Mouse (Mus musculus) retina, adult 2 months (tissue): ENCODE results near the gene Cul7.

Experiments
- DNase-seq: peaks from one replicate; pipeline ENCODE4 v3.0.0-alpha.2; 2012; ENCODE audit warnings: low read depth, low spot score

The Cul7 gene

DNA sequence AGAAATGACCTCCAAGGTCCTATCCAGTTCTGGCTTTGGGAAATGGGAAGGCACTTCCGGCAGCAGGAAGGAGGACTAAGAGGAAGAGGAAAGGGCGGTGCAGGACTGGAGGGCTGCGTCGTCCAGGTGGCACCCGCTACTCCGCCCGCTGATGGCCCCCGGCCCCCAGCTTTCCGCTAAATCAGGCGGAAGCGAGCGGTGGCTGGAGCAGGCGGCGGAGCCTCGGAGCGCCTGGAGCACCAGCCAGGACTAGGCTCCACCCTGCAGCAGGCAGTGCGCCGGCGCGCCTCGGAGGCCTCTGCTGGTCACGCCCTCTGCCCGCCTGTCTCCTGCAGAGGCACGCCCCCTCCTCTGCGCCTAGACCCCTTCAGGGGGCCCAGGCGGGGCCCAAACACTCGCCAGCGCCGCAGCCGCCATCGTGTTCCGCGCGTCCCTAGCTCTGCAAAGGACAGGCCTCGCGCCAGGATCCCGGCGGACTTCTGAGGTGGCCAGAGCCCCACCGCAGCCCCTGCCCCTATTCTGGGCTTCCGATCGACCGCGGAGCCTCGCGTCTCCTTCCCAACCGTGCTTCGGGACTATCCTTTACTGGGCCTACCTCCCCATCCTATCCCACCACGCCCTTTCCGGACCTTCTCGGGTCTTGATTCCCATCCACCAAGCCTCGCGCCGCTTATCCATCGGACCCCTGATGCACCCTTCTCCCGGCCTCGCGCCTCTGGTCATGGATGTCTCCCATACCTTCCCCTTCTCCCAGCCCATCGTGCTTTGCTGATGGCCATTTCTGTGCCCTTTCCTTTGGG, at the start of gene Cul7:
Gene Cul7, plus strand, starts transcription at position 106 of the 800 bp plus-strand sequence.
- DNase-seq: peak; percentile 39

DNA sequence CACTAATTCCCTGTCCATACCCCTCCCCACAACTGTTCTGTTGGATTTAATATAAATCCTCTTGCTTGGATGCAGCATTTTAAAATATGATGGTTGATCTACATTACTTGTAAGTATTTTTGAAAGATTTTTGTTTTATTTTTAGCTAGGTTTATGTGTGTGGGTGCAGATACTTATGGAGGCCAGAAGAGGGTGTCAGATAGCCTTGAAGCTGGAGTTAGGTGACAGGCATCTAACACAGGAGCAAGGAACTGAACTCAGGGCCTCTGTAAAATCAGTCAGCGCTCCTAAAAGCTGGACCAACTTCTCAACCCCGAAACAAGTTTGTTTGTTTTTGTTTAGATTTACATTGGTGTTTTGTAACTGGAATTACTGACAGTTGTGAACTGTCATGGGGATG, 49.6 kb upstream of the Cul7 start:
- no peak for DNase-seq

DNA sequence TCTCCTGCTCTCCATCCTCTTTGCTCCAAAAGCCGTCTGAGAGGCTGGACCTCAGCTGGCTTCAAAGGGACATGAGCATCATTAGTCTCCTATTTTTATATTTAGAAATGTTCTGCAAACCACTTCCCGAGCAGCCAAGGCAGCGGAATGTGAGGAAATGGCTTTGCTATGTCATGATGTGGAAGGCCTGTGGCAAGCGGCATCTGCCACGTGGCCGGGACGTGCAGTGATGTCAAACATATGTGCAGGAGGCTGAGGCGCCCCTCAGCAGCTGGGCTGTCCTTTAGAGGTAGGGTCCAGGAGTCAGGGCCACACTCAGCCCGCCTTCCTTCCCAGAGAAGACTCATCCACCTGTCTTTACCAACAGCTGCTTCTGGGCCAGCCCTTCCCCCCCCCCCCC, 47.9 kb upstream of the Cul7 start:
- DNase-seq: no peak

DNA sequence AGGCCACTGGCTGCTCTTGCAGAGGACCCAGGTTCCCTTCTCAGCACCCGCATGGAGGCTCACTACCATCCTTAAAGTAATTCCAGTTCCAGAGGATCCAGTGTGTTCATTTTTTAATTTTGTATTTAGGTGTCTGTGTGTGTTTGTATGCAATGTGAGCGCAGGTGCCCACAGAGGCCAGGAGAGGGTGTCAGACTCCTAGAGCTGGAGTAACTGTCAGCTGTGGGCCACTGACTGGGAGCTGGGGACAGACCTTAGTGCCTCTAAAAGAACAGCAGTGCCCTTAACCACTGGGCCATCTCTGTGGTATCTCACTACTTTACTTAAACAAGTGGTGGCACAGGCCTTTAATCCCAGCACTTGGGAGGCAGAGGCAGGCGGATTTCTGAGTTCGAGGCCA, 46.9 kb upstream of the Cul7 start:
- DNase-seq: no peak

DNA sequence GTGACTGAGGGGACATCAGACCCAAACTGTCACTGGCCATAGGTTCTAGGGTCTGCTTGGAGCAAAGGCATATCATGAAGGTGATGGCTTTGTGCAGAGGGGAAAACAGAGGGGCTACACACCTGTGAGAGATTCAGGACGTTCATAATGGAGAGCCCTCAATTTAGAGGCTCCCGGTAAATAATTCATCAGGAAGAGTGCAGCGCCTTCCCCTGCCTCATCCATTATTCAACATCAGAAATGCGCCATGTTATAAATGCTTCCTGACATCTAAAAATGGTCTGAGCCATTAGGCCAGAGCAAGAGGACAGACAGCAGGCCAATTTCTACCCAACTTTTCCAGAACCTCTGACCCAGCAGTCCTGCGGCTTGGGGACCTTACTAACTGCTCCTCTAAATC, 45.0 kb upstream of the Cul7 start:
- no peak for DNase-seq

DNA sequence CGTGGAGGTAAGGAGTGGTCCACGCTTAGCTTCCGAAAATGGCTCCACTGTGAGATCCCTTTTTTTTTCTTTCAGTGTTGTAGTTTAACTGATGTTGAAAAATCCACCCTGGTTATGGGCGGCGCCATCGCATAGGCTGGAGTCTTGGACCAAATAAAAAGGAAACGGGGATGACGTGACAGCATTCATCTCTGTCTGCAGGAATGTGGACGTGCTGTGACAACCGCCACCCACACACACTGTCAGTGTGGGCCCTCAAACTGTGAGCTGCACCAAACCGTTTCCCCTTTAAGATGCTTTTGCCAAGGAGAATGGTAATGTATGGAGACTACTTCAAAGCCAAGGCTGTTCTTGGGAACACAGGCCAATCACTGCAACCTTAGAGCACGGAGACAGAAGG, 44.1 kb upstream of the Cul7 start:
- no peak for DNase-seq

DNA sequence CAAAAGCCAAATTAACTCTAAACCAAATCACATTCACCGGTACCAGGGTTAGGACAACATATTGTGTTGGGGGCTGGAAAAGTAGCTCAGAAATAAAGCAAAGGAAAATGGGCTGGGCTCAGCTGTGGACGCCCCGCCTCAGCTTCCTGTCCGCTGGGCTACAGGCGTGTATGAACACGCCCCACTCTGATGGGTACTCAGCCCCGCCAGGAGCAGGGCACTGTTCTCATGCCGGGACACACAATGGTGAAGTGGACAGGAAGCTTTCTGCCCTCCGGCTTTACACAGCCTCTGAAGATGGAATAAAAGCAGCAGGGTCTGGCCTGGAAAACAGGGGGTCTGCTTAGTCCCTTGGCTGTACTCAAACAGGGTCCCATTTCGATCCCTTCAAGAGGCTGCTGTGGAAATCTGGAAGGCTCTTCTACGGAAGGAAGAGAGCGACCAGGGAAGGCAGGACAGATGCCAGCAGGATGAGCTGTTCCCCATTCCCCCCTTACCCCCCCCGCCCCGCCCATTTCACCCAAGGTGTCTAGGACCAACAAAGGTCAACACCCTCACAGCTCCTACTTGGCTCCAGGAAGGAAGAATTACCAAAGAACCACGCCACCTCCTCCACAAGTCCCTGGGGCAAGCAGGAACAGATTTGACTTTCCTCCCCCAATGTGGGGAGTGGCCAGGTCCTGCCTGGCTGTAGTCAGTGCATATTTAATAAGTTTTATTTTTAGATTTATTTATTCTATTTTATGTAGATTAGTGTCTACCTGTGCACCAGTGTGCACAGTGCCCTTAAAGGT, 40.2 kb upstream of the Cul7 start:
- no peak for DNase-seq

DNA sequence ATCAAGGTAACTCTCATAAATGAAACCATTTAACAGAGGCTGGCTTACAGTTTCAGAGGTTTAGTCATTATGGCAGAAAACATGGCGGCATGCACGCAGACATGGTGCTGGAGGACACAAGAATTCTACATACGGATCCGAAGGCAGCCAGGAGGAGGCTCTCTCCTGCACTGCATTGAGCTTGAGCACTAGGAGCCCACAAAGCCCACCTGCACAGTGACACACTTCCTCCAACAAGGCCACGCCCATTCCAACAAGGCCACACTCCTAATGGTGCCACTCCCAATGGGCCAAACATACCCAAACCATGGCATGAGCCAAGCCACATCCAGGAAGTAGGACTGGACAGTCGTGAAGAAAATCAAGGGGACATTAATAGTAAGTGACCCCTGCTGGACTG, 38.8 kb upstream of the Cul7 start:
- DNase-seq: no peak

DNA sequence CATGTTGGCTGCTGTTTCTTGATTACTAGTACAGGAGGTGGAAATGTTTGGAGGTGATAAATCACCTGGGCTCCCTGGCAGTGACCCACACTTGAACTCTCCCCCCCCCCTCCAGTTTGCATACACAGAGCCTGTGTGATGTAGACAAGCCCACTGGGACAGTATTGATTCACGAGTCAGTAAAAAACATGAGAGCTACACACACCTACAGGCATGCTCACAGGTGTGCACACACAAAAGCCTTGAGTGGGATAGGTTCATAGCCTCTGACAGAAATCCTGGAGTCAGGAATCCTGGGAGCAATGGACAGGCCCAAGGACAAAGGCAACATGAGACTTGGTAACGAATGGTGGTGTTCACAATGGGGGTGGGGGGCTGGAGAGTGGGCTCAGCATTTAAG, 37.9 kb upstream of the Cul7 start:
- DNase-seq: no peak

DNA sequence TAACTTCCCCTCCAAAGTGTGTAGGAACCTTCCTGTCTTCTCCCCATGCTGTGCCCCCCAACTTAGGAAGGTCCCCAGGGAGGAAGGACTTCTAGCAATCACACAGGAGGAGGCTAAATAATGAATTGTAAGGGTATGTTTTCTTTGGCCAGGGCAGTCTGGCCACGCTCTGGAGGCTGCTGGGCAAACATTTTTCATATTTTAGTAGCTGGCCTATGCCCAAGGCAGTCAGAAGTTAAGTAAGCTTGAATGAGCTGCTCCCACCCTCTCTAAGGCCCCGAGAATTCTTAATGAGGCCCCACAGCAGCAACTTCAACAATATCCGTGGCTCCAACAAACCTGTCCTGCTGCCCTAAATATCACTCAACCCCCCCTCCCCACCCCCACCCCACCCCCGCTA, 37.3 kb upstream of the Cul7 start:
- DNase-seq: no peak

DNA sequence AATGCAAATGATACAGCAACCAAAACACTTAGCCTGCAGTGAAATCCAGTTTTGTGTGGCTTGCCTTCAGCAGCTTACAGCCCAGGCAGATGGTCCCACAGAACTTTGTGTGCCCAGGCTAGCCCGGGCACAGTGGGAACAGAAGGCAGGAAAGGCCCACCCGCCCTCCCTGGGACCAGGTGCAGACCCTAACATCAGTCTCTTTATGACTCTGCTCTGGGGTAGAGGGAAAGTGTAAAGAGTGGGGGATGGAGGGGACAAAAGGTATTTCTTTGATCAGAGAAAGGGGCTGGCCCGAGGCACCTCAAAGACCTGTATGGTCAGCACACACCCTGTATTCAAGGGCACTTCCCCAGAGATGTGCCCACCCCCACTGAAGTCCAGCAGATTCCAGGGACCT, 36.9 kb upstream of the Cul7 start:
- DNase-seq: no peak

DNA sequence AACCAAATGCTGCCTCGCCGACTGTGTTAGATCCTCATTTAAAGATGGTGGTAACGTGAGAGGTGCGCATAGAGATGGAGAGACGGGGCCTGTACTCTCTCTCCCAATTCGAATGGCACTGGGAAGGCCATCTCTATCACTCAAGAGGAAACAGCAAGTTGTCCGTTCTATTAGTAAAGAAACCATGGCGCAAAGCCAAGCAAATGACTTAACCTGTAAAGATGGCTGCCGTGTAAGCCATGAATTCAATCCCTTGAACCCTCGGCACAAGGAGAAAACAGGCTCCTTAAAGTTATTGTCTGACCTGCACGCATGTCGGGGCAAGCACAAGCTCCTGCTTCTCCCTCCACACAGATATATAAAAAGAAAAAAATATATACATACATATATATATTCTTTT, 32.3 kb upstream of the Cul7 start:
- no peak for DNase-seq

DNA sequence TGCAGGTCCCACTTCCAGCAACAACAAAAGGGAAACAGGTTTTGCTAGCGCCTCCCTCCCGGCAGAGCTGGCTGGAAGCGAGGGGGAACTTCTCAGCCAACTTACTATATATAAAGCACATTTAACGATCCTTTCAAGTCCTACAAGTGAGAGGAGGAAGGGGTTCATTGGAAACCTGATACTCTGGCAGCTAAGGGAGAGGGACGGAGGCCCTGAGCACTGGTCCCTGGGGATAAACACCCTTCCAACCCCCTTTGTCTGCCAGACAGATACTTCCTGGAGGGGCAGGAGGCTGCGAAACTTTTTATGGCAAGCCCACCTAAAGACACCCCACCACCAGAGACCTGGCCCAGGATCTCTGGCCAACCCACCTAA, 31.8 kb upstream of the Cul7 start:
- no peak for DNase-seq

DNA sequence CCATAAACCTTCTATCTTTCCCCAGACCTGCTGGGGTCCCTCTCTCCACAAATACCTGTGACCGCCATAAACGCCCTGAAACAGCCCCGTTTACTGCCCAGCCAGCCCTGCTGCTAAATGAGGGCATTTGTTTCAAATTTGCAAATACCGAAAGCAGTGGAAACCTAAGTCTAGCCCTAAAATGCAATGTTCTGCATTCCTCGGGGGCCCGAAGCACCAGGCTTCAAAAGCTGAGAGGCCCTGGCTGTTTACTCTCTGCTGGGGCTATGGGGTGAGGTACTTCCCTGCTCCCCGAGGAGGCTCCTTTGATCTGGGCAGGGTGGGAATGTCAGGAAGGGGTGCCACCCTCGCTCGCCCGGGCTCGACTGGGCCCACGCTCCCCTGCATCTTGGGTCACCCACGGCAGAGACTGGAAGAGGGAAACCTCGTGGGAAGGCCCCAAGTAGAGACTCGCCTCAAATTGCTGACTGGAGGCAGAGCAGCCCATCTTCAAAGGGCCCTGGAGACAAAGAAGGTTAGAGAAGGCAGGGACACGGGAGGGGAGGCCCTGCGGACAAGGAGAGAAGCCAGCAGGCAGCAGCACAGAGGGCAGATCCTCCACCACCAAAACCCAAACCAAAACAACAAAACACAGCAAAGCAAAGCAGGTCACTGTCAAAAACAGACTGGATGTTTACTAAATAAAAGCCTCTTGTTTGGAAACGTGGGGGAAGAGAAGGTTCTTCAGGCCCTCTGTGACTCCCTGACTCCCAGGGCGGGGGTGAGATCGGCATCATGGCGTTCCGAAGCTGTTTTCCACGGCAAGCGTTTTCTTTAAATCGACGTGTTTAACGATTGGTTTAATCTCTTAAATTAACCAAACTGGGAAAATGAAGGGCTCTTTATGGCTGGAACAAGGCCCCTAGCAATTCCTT, 31.1 kb upstream of the Cul7 start:
- no peak for DNase-seq

DNA sequence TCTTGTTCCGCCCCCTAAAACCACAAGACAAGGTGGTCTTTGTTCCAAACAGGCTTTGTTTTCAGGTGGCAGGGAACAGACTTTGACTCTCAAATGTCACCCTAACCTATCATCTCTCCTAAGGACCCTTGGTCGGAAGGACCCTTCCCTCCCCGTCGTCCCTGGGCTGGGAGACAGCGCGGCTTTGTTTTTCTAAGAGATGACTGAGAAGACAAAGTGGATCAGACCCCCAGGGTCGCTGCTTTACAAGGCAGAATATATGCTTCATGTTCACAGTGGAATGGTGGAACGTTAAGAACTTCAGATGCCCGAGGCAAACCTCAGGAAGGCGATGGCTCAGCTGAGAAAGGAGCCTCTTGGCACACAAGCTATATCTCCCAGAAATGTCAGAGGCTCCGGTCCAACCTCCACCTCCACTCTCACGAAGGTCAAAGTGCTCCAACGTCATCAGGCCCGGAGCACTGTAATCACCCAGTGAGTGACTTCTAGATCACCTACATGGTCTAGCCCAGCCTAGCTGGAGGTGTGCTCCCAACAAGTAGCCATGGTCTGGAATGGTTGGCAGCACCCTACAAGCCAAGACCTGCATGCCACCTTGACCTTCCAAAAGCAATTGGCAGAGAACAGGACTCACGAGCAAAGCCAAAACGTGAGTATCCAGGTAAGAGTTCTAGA, 30.3 kb upstream of the Cul7 start:
- no peak for DNase-seq

DNA sequence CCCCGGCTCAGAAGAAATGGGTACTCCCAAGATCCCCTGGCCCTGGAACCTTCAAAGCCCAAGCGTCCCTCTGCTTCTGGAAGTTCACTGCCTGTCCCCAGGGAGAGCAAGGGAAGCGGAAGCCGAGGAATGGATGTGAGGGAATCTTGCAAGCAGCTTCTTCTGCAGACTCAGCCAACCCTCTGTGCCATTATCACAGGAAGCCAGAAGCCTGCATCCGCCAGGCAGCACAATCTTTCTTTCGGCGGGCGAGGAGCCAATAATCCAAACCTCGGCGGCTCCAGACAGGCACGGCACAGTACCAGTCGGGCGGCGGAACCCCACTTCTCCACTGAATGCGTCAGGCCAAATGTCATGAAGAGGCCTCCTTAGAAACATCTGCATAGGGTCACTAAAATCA, 28.8 kb upstream of the Cul7 start:
- no peak for DNase-seq

DNA sequence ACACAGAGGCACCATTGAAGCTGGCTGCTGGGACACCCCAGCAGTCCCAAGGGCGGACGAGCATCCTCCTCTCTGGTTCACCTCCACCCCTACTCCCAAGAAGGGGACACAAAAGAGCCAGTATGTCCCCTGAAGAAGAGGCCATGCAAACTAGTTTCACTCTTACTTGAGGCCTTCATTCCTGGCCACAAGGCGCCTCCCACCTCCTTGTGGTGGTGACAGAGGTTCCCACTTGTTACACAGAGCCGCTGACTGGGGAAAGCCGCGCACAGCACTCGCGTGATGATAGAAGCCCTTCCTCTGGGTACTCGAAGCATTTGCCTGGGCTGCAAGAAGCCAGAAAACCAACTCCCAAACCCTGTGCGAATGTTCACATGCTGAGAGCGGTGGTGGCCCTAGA, 27.9 kb upstream of the Cul7 start:
- no peak for DNase-seq

DNA sequence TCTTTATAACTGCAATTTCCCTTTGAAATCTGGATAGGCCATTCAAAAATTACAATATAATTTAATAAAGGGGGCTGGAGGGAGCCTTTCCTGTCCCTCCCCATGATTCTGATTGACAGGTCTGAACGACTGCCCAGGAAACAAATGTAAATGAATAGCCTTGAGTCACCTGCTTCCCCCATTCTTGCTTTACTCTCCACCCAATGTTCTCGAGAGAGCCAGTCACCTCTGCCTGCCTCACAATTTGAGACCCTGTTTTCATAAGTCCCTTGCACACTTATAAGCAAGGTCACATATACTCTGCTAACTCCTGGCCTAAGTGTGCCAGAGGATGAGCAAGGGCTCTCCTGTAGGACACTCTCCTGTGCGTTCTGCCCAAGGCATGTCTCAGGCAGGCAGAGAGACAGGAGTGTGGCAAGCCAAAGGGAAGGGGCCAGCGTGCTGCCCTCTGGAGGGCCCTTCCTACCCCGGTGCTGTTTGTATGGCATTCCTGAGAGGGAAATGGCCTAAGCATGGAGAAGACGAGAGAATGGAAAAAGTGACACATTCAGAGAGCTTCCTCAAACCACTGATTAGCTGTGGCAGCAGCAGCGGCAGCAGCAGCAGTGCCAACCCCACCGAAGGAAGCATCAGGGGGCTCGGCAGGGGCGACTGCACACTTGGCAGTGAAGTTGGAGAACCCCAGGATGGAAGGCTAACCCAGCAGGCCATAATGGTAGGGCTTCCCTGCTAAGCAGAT, 26.1 kb upstream of the Cul7 start:
- no peak for DNase-seq

DNA sequence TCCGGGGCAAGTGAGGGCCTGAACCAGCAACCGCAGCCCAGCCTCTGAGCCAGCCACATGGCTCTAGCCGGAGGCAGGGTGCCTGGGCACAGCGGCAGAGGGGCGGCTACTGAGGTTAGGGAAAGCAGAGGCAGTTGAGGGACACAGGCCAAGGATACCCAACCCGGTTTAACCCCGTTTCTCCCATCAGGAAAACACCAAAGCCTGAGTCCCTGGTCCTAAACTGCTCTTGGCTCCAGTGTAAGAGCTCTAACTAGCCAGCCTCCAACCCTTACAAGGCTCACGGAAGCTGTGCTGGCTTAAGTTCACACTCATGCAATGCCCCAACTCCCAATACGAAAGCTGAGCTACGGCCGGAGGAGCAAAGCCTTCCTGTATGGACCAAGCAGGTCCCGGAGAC, 25.5 kb upstream of the Cul7 start:
- no peak for DNase-seq

DNA sequence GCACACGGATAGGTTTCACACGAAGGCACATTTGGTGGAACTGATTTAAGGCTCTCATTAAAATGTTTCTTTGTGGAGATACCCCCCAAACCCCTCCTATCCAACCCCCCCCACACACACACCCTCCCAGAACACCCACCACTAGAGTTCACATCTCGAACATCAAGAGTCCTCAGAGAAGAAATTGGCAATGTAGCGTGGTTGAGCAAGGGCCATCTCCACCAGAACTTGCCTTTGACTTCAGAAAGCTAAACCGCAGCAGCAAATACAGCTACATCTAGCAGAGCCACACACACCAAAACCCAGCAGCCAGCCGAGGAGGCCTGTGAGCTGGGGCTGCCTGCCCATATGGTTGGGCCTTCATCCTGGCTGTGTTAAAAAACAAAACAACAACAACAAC, 22.7 kb upstream of the Cul7 start:
- no peak for DNase-seq

DNA sequence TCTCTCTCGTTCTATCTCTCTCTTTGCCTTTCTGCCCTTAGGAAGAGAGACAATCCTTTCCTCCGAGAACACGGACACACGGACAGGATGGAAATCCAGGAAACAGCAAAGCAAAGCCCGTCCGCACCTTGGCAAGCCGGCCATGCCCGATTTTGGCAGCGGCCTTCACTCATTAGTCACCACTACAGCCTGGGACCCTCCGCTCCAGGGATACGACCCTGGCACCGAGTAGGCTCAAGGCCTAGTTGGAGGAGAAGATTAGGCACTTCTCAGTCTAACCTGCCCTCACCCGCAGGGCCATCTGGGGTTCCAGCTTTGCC, 21.7 kb upstream of the Cul7 start:
- DNase-seq: no peak
